Mouse (Mus musculus): ENCODE results near the gene Phc2.
"Not testable (repeated sequence)": the region's sequence is repeated elsewhere in the genome, so short reads cannot be mapped to it uniquely, and the experiment has no call there.

Phc2 gene

GRCm38 (mm10) chr4:128646762-128647161 is 7.7 kb upstream of the Phc2 start:
- DNase-seq, result no peak

- no peak for DNase-seq
Observed at GRCm38 (mm10) chr4:128648567-128649255, 5.8 kb upstream of the Phc2 start.

- no peak for DNase-seq
Observed at GRCm38 (mm10) chr4:128651530-128651929, 3.0 kb upstream of the Phc2 start.

GRCm38 (mm10) chr4:128652584-128653298 is 1.8 kb upstream of the Phc2 start:
- peak; percentile 53 for DNase-seq

- no peak for DNase-seq
Observed at GRCm38 (mm10) chr4:128655446-128655845, 944 bp downstream of the Phc2 start.

- DNase-seq, result no peak
Observed at GRCm38 (mm10) chr4:128660196-128660595, 5.7 kb downstream of the Phc2 start.

- DNase-seq, result no peak
Observed at GRCm38 (mm10) chr4:128661063-128661462, 6.6 kb downstream of the Phc2 start.

- DNase-seq, result no peak
Observed at GRCm38 (mm10) chr4:128664002-128664401, 9.5 kb downstream of the Phc2 start.

- DNase-seq, result peak; percentile 34
Observed at GRCm38 (mm10) chr4:128666362-128666761, 11.9 kb downstream of the Phc2 start.

GRCm38 (mm10) chr4:128667195-128667594 is 12.7 kb downstream of the Phc2 start:
- not testable (repeated sequence) for DNase-seq

- DNase-seq, result no peak
Observed at GRCm38 (mm10) chr4:128669229-128669628, 14.7 kb downstream of the Phc2 start.

- DNase-seq, result peak; percentile 32
Observed at GRCm38 (mm10) chr4:128670566-128671191, 16.2 kb downstream of the Phc2 start.

- DNase-seq, result no peak
Observed at GRCm38 (mm10) chr4:128672494-128672893, 18.0 kb downstream of the Phc2 start.

GRCm38 (mm10) chr4:128678564-128679217 is 24.2 kb downstream of the Phc2 start:
- DNase-seq, result no peak

GRCm38 (mm10) chr4:128681126-128681525 is 26.6 kb downstream of the Phc2 start:
- peak; percentile 74 for DNase-seq

GRCm38 (mm10) chr4:128682281-128682680 is 27.8 kb downstream of the Phc2 start:
- DNase-seq, result no peak

- DNase-seq, result no peak
Observed at GRCm38 (mm10) chr4:128683706-128684105, 29.2 kb downstream of the Phc2 start.

GRCm38 (mm10) chr4:128684108-128684507 is 29.6 kb downstream of the Phc2 start:
- DNase-seq, result no peak

- DNase-seq, result no peak
Observed at GRCm38 (mm10) chr4:128688513-128688913, 34.0 kb downstream of the Phc2 start.

GRCm38 (mm10) chr4:128688976-128689375 is 34.5 kb downstream of the Phc2 start:
- no peak for DNase-seq

- DNase-seq, result no peak
Observed at GRCm38 (mm10) chr4:128689739-128690304, 35.3 kb downstream of the Phc2 start.

- no peak for DNase-seq
Observed at GRCm38 (mm10) chr4:128691195-128691594, 36.7 kb downstream of the Phc2 start.

Data from lung, postnatal 10 days (tissue).